Mouse (Mus musculus): ENCODE data around the gene 1700012B07Rik.

- TF ChIP-seq TAL1 (IDR thresholded peaks at IDR 0.05; ENCODE audit: low read length) (no peak), GATA1 (IDR thresholded peaks at IDR 0.05; ENCODE audit: low read length) (no peak)
These were observed 40.0 kb upstream of the 1700012B07Rik start for GRCm38 (mm10) chr11:109867861-109868260.

All from erythroblast, embryonic 14.5 days (primary cell).